Mouse (Mus musculus): ENCODE results near the gene Ndufs4. TPM values are rescaled to one million over a fixed set of nuclear protein-coding genes. Genes with fewer than 3 reads are reported as not detected.
"Not testable (repeated sequence)": the region's sequence is repeated elsewhere in the genome, so short reads cannot be mapped to it uniquely, and the experiment has no call there.

Gene Ndufs4
- polyA plus RNA-seq, 1 experiment from 2014 or later = 284 TPM

- Histone ChIP-seq H3K9me3 (no peaks in the 10 kb centered on the region), H3K36me3 (no peaks in the 10 kb centered on the region), H3K4me2 (replicated peaks) (no peak overlapping the region), H3K4me3 (no peak overlapping the region), H3K4me1 (no peaks in the 10 kb centered on the region), H3K27me3 (no peaks in the 10 kb centered on the region), H3K9ac (no peak overlapping the region), H3K27ac (no peak overlapping the region)
- ATAC-seq (ENCODE audit: insufficient number of reproducible peaks, insufficient read depth, low FRiP score, low TSS enrichment) = no peak
Measured at GRCm38 (mm10) chr13:114319136-114319535, 68.9 kb downstream of the Ndufs4 start.

- Histone ChIP-seq H3K36me3 (0 out of 2 replicates have a peak, but pooled peaks cover 3% of the 10 kb centered on the region), H3K27me3 (no peaks in the 10 kb centered on the region), H3K27ac (no peak overlapping the region), H3K4me3 (no peak overlapping the region), H3K9ac (no peak overlapping the region), H3K4me1 (no peaks in the 10 kb centered on the region), H3K4me2 (replicated peaks) (no peak overlapping the region), H3K9me3 (no peaks in the 10 kb centered on the region)
- 97% methylated on average over 3 of the region's 3 CpGs for WGBS
- no peak for ATAC-seq (ENCODE audit: insufficient number of reproducible peaks, insufficient read depth, low FRiP score, low TSS enrichment)
Measured at GRCm38 (mm10) chr13:114315374-114315773, 72.7 kb downstream of the Ndufs4 start.

GRCm38 (mm10) chr13:114314953-114315352 is 73.1 kb downstream of the Ndufs4 start:
- Histone ChIP-seq H3K4me2 (replicated peaks) (no peak overlapping the region), H3K9ac (no peak overlapping the region), H3K4me1 (no peaks in the 10 kb centered on the region), H3K9me3 (no peaks in the 10 kb centered on the region), H3K4me3 (no peak overlapping the region), H3K36me3 (0 out of 2 replicates have a peak, but pooled peaks cover 3% of the 10 kb centered on the region), H3K27me3 (no peaks in the 10 kb centered on the region), H3K27ac (no peak overlapping the region)
- ATAC-seq (ENCODE audit: insufficient number of reproducible peaks, insufficient read depth, low FRiP score, low TSS enrichment) = no peak
- 80% methylated on average over 3 of the region's 3 CpGs for WGBS

GRCm38 (mm10) chr13:114310591-114310990 is 77.5 kb downstream of the Ndufs4 start:
- Histone ChIP-seq H3K4me1 (no peaks in the 10 kb centered on the region), H3K36me3 (0 out of 2 replicates have a peak, but pooled peaks cover 3% of the 10 kb centered on the region), H3K27me3 (no peaks in the 10 kb centered on the region), H3K9me3 (no peaks in the 10 kb centered on the region), H3K4me3 (no peak overlapping the region), H3K4me2 (replicated peaks) (no peak overlapping the region), H3K9ac (no peak overlapping the region), H3K27ac (no peak overlapping the region)
- WGBS = 90% methylated on average over 11 of the region's 11 CpGs
- no peak for ATAC-seq (ENCODE audit: insufficient number of reproducible peaks, insufficient read depth, low FRiP score, low TSS enrichment)

GRCm38 (mm10) chr13:114304684-114305083 is 83.4 kb downstream of the Ndufs4 start:
- H3K27ac ChIP-seq = no peak overlapping the region
- 78% methylated on average over 7 of the region's 7 CpGs for WGBS

GRCm38 (mm10) chr13:114303466-114304175 is 84.4 kb downstream of the Ndufs4 start:
- Histone ChIP-seq H3K9ac (no peak overlapping the region), H3K4me2 (replicated peaks) (no peak overlapping the region), H3K4me1 (no peaks in the 10 kb centered on the region), H3K27me3 (no peaks in the 10 kb centered on the region), H3K36me3 (no peaks in the 10 kb centered on the region), H3K9me3 (no peaks in the 10 kb centered on the region), H3K4me3 (no peak overlapping the region), H3K27ac (no peak overlapping the region)
- 87% methylated on average over 4 of the region's 4 CpGs for WGBS
- ATAC-seq (ENCODE audit: insufficient number of reproducible peaks, insufficient read depth, low FRiP score, low TSS enrichment) = no peak

More at GRCm38 (mm10) chr13:114304684-114305083, 83.4 kb downstream of the Ndufs4 start:
- ATAC-seq (ENCODE audit: insufficient number of reproducible peaks, insufficient read depth, low FRiP score, low TSS enrichment) = no peak
- Histone ChIP-seq H3K27me3 (no peaks in the 10 kb centered on the region), H3K4me1 (no peaks in the 10 kb centered on the region), H3K4me3 (no peak overlapping the region), H3K9me3 (no peaks in the 10 kb centered on the region), H3K4me2 (replicated peaks) (no peak overlapping the region), H3K36me3 (no peaks in the 10 kb centered on the region), H3K9ac (no peak overlapping the region)

GRCm38 (mm10) chr13:114297761-114298160 is 90.3 kb downstream of the Ndufs4 start:
- no peak overlapping the region for H3K27ac ChIP-seq
- H3K4me2 ChIP-seq (replicated peaks) = no peak overlapping the region
- no peaks in the 10 kb centered on the region for H3K27me3 ChIP-seq
- H3K9ac ChIP-seq = no peak overlapping the region
- H3K4me1 ChIP-seq = no peaks in the 10 kb centered on the region
- H3K9me3 ChIP-seq = no peaks in the 10 kb centered on the region
- H3K4me3 ChIP-seq = no peak overlapping the region
- no peaks in the 10 kb centered on the region for H3K36me3 ChIP-seq
- no peak for ATAC-seq (ENCODE audit: insufficient number of reproducible peaks, insufficient read depth, low FRiP score, low TSS enrichment)
- WGBS = 42% methylated on average over 3 of the region's 3 CpGs

- Histone ChIP-seq H3K36me3 (no peaks in the 10 kb centered on the region), H3K4me3 (no peak overlapping the region), H3K4me1 (no peaks in the 10 kb centered on the region), H3K27ac (no peak overlapping the region), H3K9me3 (no peaks in the 10 kb centered on the region), H3K4me2 (replicated peaks) (no peak overlapping the region), H3K27me3 (no peaks in the 10 kb centered on the region), H3K9ac (no peak overlapping the region)
- 83% methylated on average over 4 of the region's 4 CpGs for WGBS
- ATAC-seq (ENCODE audit: insufficient number of reproducible peaks, insufficient read depth, low FRiP score, low TSS enrichment) = no peak
Measured at GRCm38 (mm10) chr13:114296556-114296955, 91.5 kb downstream of the Ndufs4 start.

GRCm38 (mm10) chr13:114289411-114289810 is 98.6 kb downstream of the Ndufs4 start:
- H3K9ac ChIP-seq = no peak overlapping the region
- no peak for ATAC-seq (ENCODE audit: insufficient number of reproducible peaks, insufficient read depth, low FRiP score, low TSS enrichment)
- 77% methylated on average over 1 of the region's 1 CpGs for WGBS

GRCm38 (mm10) chr13:114288511-114288910 is 99.5 kb downstream of the Ndufs4 start:
- WGBS = 95% methylated on average over 3 of the region's 3 CpGs
- no peak for ATAC-seq (ENCODE audit: insufficient number of reproducible peaks, insufficient read depth, low FRiP score, low TSS enrichment)
- Histone ChIP-seq H3K27me3 (no peaks in the 10 kb centered on the region), H3K4me3 (no peak overlapping the region), H3K4me2 (replicated peaks) (no peak overlapping the region), H3K4me1 (no peaks in the 10 kb centered on the region), H3K9ac (no peak overlapping the region), H3K9me3 (no peaks in the 10 kb centered on the region; the same call in 1 of the 2 replicates), H3K27ac (no peak overlapping the region), H3K36me3 (peaks cover 14% of the 10 kb centered on the region)

More at GRCm38 (mm10) chr13:114289411-114289810, 98.6 kb downstream of the Ndufs4 start:
- no peak overlapping the region for H3K4me3 ChIP-seq
- no peaks in the 10 kb centered on the region for H3K4me1 ChIP-seq
- H3K27ac ChIP-seq = no peak overlapping the region
- H3K27me3 ChIP-seq = no peaks in the 10 kb centered on the region
- peaks cover 11% of the 10 kb centered on the region for H3K36me3 ChIP-seq
- H3K9me3 ChIP-seq = no peaks in the 10 kb centered on the region
- H3K4me2 ChIP-seq (replicated peaks) = no peak overlapping the region

GRCm38 (mm10) chr13:114278690-114279089 is 109.4 kb downstream of the Ndufs4 start:
- H3K27me3 ChIP-seq; H3K4me3 ChIP-seq; H3K27ac ChIP-seq; H3K4me1 ChIP-seq; H3K4me2 ChIP-seq (replicated peaks); H3K36me3 ChIP-seq; H3K9me3 ChIP-seq; H3K9ac ChIP-seq; ATAC-seq (ENCODE audit: insufficient number of reproducible peaks, insufficient read depth, low FRiP score, low TSS enrichment): not testable (repeated sequence)
- 88% methylated on average over 2 of the region's 2 CpGs for WGBS

- ATAC-seq (ENCODE audit: insufficient number of reproducible peaks, insufficient read depth, low FRiP score, low TSS enrichment) = no peak
Measured at GRCm38 (mm10) chr13:114277277-114277676, 110.8 kb downstream of the Ndufs4 start.

More at GRCm38 (mm10) chr13:114277277-114277676, 110.8 kb downstream of the Ndufs4 start:
- Histone ChIP-seq H3K4me3 (no peak overlapping the region), H3K4me2 (replicated peaks) (no peak overlapping the region), H3K27me3 (no peaks in the 10 kb centered on the region), H3K27ac (no peak overlapping the region), H3K4me1 (no peaks in the 10 kb centered on the region), H3K9ac (no peak overlapping the region), H3K9me3 (no peaks in the 10 kb centered on the region), H3K36me3 (no peaks in the 10 kb centered on the region)
- WGBS = 94% methylated on average over 5 of the region's 5 CpGs
